In genomic region chr5:44922129-44922775, GRCm38 (mm10) we compare ENCODE assay signal across 16 mouse cellular contexts.
DNase-seq lines count a peak whose midpoint lies in the region; ATAC-seq lines count a peak whose summit lies in the region.
"Had no signal": no experiment of that assay in that cellular context is flagged by ENCODE, and none has a peak within 500 bp of the region (broad histone marks: within the 10 kb centered on the region; RNA-seq: fewer than 3 reads in every experiment).

No protein-coding gene starts in this region.

- intact Hi-C loops in heart, postnatal 14 days (cut with DNase I), result no loop called here

- no peaks in the 10 kb centered on the region for H3K4me1 ChIP-seq in embryonic facial prominence, embryonic 11.5 days (ENCODE audit: control insufficient read depth, insufficient read depth, low read length)
- peaks cover 30% of the 10 kb centered on the region for H3K4me1 ChIP-seq in limb, embryonic 12.5 days (replicated peaks)
- H3K4me1 ChIP-seq: megakaryocyte, embryonic 14.5 days had no signal

- DNase-seq in heart, adult 11 months, result peak; percentile 85
- DNase-seq in heart, postnatal 14 days, result no peak
- peak; percentile 35 for DNase-seq in Muller cell, postnatal 12 days (ENCODE audit: inconsistent ontology term)
- DNase-seq in embryonic facial prominence, embryonic 11.5 days (ENCODE audit: low spot score), result peak; percentile 90
- no peak for DNase-seq in layer of hippocampus, postnatal 10 days (ENCODE audit: low spot score in 2 of 2)
- no peak for DNase-seq in urinary bladder, adult 2 months (ENCODE audit: low spot score)
- DNase-seq in cerebellum, adult 9-10 months, result no peak
- DNase-seq: adrenal gland, postnatal 25 days; B cell, adult 2 months; forebrain, postnatal 0 days; lung, adult 2 months; retina, postnatal 1 day had no signal

- H3K36me3 ChIP-seq in embryonic facial prominence, embryonic 11.5 days (replicated peaks; ENCODE audit: control insufficient read depth, insufficient read depth, low read depth, low read length), result no peaks in the 10 kb centered on the region
- H3K36me3 ChIP-seq in limb, embryonic 12.5 days, result no peaks in the 10 kb centered on the region
- H3K36me3 ChIP-seq: intestine, embryonic 15.5 days had no signal

- WGBS in embryonic facial prominence, embryonic 11.5 days, result 13% methylated on average over 2 of the region's 2 CpGs
- 0% methylated on average over 2 of the region's 2 CpGs for WGBS in limb, embryonic 12.5 days

- H3K4me3 ChIP-seq in embryonic facial prominence, embryonic 11.5 days (ENCODE audit: low read depth, low read length), result no peak overlapping the region
- H3K4me3 ChIP-seq in limb, embryonic 12.5 days (replicated peaks), result no peak overlapping the region
- H3K4me3 ChIP-seq: intestine, embryonic 15.5 days; layer of hippocampus, adult 2 months; megakaryocyte, embryonic 14.5 days had no signal

- no peaks in the 10 kb centered on the region for H3K9me3 ChIP-seq in embryonic facial prominence, embryonic 11.5 days (replicated peaks; ENCODE audit: control insufficient read depth, low read length)
- no peaks in the 10 kb centered on the region for H3K9me3 ChIP-seq in limb, embryonic 12.5 days
- H3K9me3 ChIP-seq: intestine, embryonic 15.5 days had no signal

- peak overlapping the region; percentile 60; the same call in 1 of the 2 replicates for H3K27ac ChIP-seq in embryonic facial prominence, embryonic 11.5 days (replicated peaks; ENCODE audit: low read depth, low read length)
- peak overlapping the region; percentile 90 for H3K27ac ChIP-seq in limb, embryonic 12.5 days
- H3K27ac ChIP-seq: intestine, embryonic 15.5 days; layer of hippocampus, adult 2 months had no signal

- no peak overlapping the region for H3K9ac ChIP-seq in embryonic facial prominence, embryonic 11.5 days (replicated peaks; ENCODE audit: low read length)
- H3K9ac ChIP-seq in limb, embryonic 12.5 days (replicated peaks), result no peak overlapping the region
- H3K9ac ChIP-seq: forebrain, postnatal 0 days; intestine, embryonic 15.5 days had no signal

- ATAC-seq in embryonic facial prominence, embryonic 11.5 days (replicated peaks; ENCODE audit: insufficient number of reproducible peaks, low FRiP score, low TSS enrichment, low read depth), result peak; percentile 93
- peak; percentile 97 for ATAC-seq in limb, embryonic 12.5 days (ENCODE audit: insufficient number of reproducible peaks, insufficient read depth, low FRiP score, low TSS enrichment, low read depth)
- ATAC-seq: forebrain, postnatal 0 days; intestine, embryonic 15.5 days had no signal

- no peaks in the 10 kb centered on the region for H3K27me3 ChIP-seq in embryonic facial prominence, embryonic 11.5 days (ENCODE audit: control insufficient read depth, insufficient read depth, low read length)
- no peaks in the 10 kb centered on the region for H3K27me3 ChIP-seq in limb, embryonic 12.5 days
- H3K27me3 ChIP-seq: intestine, embryonic 15.5 days; megakaryocyte, embryonic 14.5 days had no signal

- H3K4me2 ChIP-seq in embryonic facial prominence, embryonic 11.5 days (ENCODE audit: low read depth, low read length), result no peak overlapping the region
- H3K4me2 ChIP-seq in limb, embryonic 12.5 days, result no peak overlapping the region
- H3K4me2 ChIP-seq: intestine, embryonic 15.5 days had no signal

Comparison
In these comparisons a context has a peak if more than half of its experiments do, and no peak if none do; other contexts are left out.
1. DNase-seq: peak in heart, adult 11 months (single experiment), Muller cell, postnatal 12 days (single experiment) and embryonic facial prominence, embryonic 11.5 days (single experiment); none in heart, postnatal 14 days (0 of 2), layer of hippocampus, postnatal 10 days (0 of 2), urinary bladder, adult 2 months (single experiment) and cerebellum, adult 9-10 months (single experiment).